Comparison of ENCODE assay signal across 14 mouse cellular contexts in the genomic region with DNA sequence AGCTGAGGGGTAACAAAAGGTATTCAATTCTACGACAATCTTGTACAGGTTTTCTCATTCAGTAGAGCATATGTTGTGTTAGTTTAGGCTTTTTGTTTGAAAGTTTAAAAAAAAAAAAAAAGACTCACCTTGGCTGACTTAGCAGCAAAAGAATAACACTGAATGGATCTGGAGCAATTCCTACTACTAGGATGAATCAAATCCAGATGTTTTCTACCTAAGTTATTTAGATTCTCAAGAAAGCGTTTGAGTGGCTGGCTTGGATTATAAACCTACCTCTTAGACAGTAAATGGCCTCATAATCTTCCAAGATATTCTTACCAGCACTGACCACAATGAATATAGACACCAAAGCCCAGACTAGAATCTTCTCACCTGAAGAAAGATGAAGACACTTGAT.
DNase-seq lines count a peak whose midpoint lies in the region; ATAC-seq lines count a peak whose summit lies in the region.
"Had no signal": no experiment of that assay in that cellular context is flagged by ENCODE, and none has a peak within 500 bp of the region (broad histone marks: within the 10 kb centered on the region; RNA-seq: fewer than 3 reads in every experiment).

No protein-coding gene starts in this region.

- DNase-seq in heart, adult 18-20 months, result no peak
- DNase-seq in lung, adult 18-20 months, result no peak
- no peak for DNase-seq in layer of hippocampus, postnatal 10 days (ENCODE audit: low spot score in 2 of 2)
- no peak for DNase-seq in left cerebral cortex, adult 11 months (ENCODE audit: low spot score)
- DNase-seq: cerebellum, postnatal 36 days; gastrocnemius, postnatal 10 days; lung, adult 2 months; thymus, adult 2 months had no signal

- ATAC-seq in heart, embryonic 12.5 days (ENCODE audit: insufficient number of reproducible peaks, low FRiP score), result no peak
- no peak for ATAC-seq in lung, embryonic 15.5 days (ENCODE audit: borderline replicate concordance, extremely low read depth, low FRiP score, low TSS enrichment)
- ATAC-seq in embryonic facial prominence, embryonic 15.5 days (ENCODE audit: insufficient number of reproducible peaks, low FRiP score, low TSS enrichment, low read depth), result no peak
- no peak for ATAC-seq in stomach, embryonic 14.5 days (ENCODE audit: insufficient number of reproducible peaks, insufficient read depth, low FRiP score, low read depth)
- ATAC-seq: forebrain, embryonic 15.5 days had no signal

- peaks cover 23% of the 10 kb centered on the region for H3K4me1 ChIP-seq in heart, embryonic 12.5 days (replicated peaks)
- H3K4me1 ChIP-seq in lung, embryonic 15.5 days, result peaks cover 41% of the 10 kb centered on the region
- H3K4me1 ChIP-seq in embryonic facial prominence, embryonic 15.5 days, result peaks cover 20% of the 10 kb centered on the region
- H3K4me1 ChIP-seq in stomach, embryonic 14.5 days (ENCODE audit: control insufficient read depth, insufficient read depth, low read length), result peaks cover 16% of the 10 kb centered on the region
- H3K4me1 ChIP-seq: forebrain, embryonic 15.5 days; hindbrain, embryonic 13.5 days had no signal

- no peak overlapping the region for H3K4me3 ChIP-seq in heart, embryonic 12.5 days
- H3K4me3 ChIP-seq in lung, embryonic 15.5 days, result no peak overlapping the region
- no peak overlapping the region for H3K4me3 ChIP-seq in embryonic facial prominence, embryonic 15.5 days (replicated peaks)
- no peak overlapping the region for H3K4me3 ChIP-seq in stomach, embryonic 14.5 days (ENCODE audit: low read depth, low read length)
- H3K4me3 ChIP-seq: forebrain, embryonic 15.5 days; hindbrain, embryonic 13.5 days had no signal

- H3K27me3 ChIP-seq in heart, embryonic 12.5 days (replicated peaks), result no peaks in the 10 kb centered on the region
- H3K27me3 ChIP-seq in lung, embryonic 15.5 days, result no peaks in the 10 kb centered on the region
- no peaks in the 10 kb centered on the region for H3K27me3 ChIP-seq in embryonic facial prominence, embryonic 15.5 days
- H3K27me3 ChIP-seq in stomach, embryonic 14.5 days (ENCODE audit: control insufficient read depth, insufficient read depth, low read length), result no peaks in the 10 kb centered on the region
- H3K27me3 ChIP-seq: forebrain, embryonic 15.5 days; hindbrain, embryonic 13.5 days had no signal

- H3K9ac ChIP-seq in heart, embryonic 12.5 days, result no peak overlapping the region
- no peak overlapping the region for H3K9ac ChIP-seq in lung, embryonic 15.5 days
- no peak overlapping the region for H3K9ac ChIP-seq in embryonic facial prominence, embryonic 15.5 days
- no peak overlapping the region for H3K9ac ChIP-seq in stomach, embryonic 14.5 days (replicated peaks; ENCODE audit: low read depth, low read length)
- H3K9ac ChIP-seq: forebrain, embryonic 15.5 days; hindbrain, embryonic 13.5 days had no signal

- H3K27ac ChIP-seq in heart, embryonic 12.5 days (ENCODE audit: poor library complexity, severe bottlenecking), result peak overlapping the region; percentile 90
- 0 out of 2 replicates have a peak overlapping the region, but pooled peaks have one; percentile 43 for H3K27ac ChIP-seq in lung, embryonic 15.5 days
- 0 out of 2 replicates have a peak overlapping the region, but pooled peaks have one; percentile 44 for H3K27ac ChIP-seq in embryonic facial prominence, embryonic 15.5 days (replicated peaks)
- peak overlapping the region; percentile 91; the same call in 1 of the 2 replicates for H3K27ac ChIP-seq in stomach, embryonic 14.5 days (ENCODE audit: low read length)
- H3K27ac ChIP-seq: forebrain, embryonic 15.5 days; hindbrain, embryonic 13.5 days had no signal

- WGBS in heart, embryonic 12.5 days, result 81% methylated on average over 2 of the region's 2 CpGs
- WGBS in lung, embryonic 15.5 days, result 80% methylated on average over 2 of the region's 2 CpGs
- WGBS in embryonic facial prominence, embryonic 15.5 days, result 31% methylated on average over 2 of the region's 2 CpGs
- 61% methylated on average over 2 of the region's 2 CpGs for WGBS in stomach, embryonic 14.5 days

- no peaks in the 10 kb centered on the region for H3K9me3 ChIP-seq in heart, embryonic 12.5 days (replicated peaks)
- H3K9me3 ChIP-seq in lung, embryonic 15.5 days, result no peaks in the 10 kb centered on the region
- H3K9me3 ChIP-seq in embryonic facial prominence, embryonic 15.5 days (replicated peaks), result no peaks in the 10 kb centered on the region
- no peaks in the 10 kb centered on the region for H3K9me3 ChIP-seq in stomach, embryonic 14.5 days (ENCODE audit: control insufficient read depth, low read depth, low read length)
- H3K9me3 ChIP-seq: forebrain, embryonic 15.5 days; hindbrain, embryonic 13.5 days had no signal

- no peaks in the 10 kb centered on the region for H3K36me3 ChIP-seq in heart, embryonic 12.5 days
- no peaks in the 10 kb centered on the region for H3K36me3 ChIP-seq in lung, embryonic 15.5 days
- no peaks in the 10 kb centered on the region for H3K36me3 ChIP-seq in embryonic facial prominence, embryonic 15.5 days
- no peaks in the 10 kb centered on the region for H3K36me3 ChIP-seq in stomach, embryonic 14.5 days (ENCODE audit: control insufficient read depth, insufficient read depth, low read length)
- H3K36me3 ChIP-seq: forebrain, embryonic 15.5 days; hindbrain, embryonic 13.5 days had no signal

- H3K4me2 ChIP-seq in heart, embryonic 12.5 days, result no peak overlapping the region
- no peak overlapping the region for H3K4me2 ChIP-seq in lung, embryonic 15.5 days
- H3K4me2 ChIP-seq in embryonic facial prominence, embryonic 15.5 days (replicated peaks), result no peak overlapping the region
- no peak overlapping the region for H3K4me2 ChIP-seq in stomach, embryonic 14.5 days (replicated peaks; ENCODE audit: low read depth, low read length)
- H3K4me2 ChIP-seq: forebrain, embryonic 15.5 days; hindbrain, embryonic 13.5 days had no signal
